Mouse (Mus musculus): ENCODE data around the gene Tk1.
"Not testable (repeated sequence)": the region's sequence is repeated elsewhere in the genome, so short reads cannot be mapped to it uniquely, and the experiment has no call there.

Tk1 gene

DNA sequence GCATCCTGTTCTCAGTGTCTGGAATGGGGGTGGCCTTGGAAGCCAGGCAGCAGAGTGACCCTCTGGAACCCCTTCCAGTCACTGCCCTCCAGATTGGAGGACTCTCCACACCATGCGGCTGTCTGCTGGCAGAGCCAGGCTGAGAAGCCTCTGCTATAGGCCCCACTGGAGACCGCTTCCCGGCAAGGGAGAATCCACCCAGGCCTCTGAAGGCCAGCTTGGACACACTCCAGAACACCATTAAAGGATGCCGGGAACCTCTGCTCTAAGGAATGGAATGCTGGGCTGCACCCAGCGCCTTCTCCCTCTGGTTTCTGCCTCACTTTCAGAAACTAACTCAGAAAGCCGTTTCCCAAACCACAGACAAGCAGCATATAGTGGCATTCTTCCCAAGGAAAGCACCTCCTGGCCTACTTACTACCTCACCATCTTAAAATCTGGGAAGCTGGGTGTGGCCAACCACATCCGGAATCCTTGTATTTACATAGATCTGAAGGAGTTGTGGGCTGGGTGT lies 3.1 kb downstream of the Tk1 start:
- H3K4me3 ChIP-seq (replicated peaks; ENCODE audit: low read length), result peak overlapping the region; percentile 46

DNA sequence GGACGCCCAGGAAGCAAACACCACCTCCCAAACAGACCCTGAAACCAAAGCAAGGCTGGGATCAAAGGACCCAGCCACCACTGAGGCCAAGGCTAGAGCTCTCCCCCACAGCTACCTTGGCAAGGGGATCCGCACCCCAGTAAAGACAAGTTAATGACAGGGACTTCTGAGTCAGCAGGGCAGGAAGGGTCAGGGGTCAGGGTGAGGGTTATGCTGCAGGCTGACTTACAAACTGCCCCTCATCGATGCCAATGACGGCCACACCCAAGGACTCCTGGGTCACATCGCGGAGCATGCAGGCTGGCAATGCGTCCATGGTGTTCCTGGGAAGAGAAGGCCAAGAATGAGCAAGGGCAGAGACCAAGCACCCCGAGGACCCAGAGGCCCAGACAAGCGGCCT lies 4.0 kb downstream of the Tk1 start:
- Histone ChIP-seq H3K36me3 (ENCODE audit: insufficient read depth, low read length) (peaks cover 76% of the 10 kb centered on the region), H3K4me3 (replicated peaks; ENCODE audit: low read length) (no peak overlapping the region), H3K9me3 (ENCODE audit: low read length) (no peaks in the 10 kb centered on the region), H3K27me3 (ENCODE audit: insufficient read depth, low read length) (no peaks in the 10 kb centered on the region), H3K4me1 (replicated peaks; ENCODE audit: low read depth, low read length) (peaks cover 89% of the 10 kb centered on the region)
- TF ChIP-seq CTCF (conservative IDR thresholded peaks at IDR 0.05; ENCODE audit: low read length) (no peak), POU5F1 (IDR thresholded peaks at IDR 0.05; ENCODE audit: borderline replicate concordance, low read length) (no peak), NANOG (IDR thresholded peaks at IDR 0.05; ENCODE audit: borderline replicate concordance, low read length) (no peak)

More for the DNA sequence above, 3.1 kb downstream of the Tk1 start:
- Histone ChIP-seq H3K36me3 (ENCODE audit: insufficient read depth, low read length) (peaks cover 67% of the 10 kb centered on the region), H3K4me1 (replicated peaks; ENCODE audit: low read depth, low read length) (peaks cover 89% of the 10 kb centered on the region), H3K9me3 (ENCODE audit: low read length) (no peaks in the 10 kb centered on the region), H3K27me3 (ENCODE audit: insufficient read depth, low read length) (no peaks in the 10 kb centered on the region)
- TF ChIP-seq POU5F1 (IDR thresholded peaks at IDR 0.05; ENCODE audit: borderline replicate concordance, low read length), result no peak
- no peak for TF ChIP-seq NANOG (IDR thresholded peaks at IDR 0.05; ENCODE audit: borderline replicate concordance, low read length)
- TF ChIP-seq CTCF (conservative IDR thresholded peaks at IDR 0.05; ENCODE audit: low read length), result no peak

DNA sequence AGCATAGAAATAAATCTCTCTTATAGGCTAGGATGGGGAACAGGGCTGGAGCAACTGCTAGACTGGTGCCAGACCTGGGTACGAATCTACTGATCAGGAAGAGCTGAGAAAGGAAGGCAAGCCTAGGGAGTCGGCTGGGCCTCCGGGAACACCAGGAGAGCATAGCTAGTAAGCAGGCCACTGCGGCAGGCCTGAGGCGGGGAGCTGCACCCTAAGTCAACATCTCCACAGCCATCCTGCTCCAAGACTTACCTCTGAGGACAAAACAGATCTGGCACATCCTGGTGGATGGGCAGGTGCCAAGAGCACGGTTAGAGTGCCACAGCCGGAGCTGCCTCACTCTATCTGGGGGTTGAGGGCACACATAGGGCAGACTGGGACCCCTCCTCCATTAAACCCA lies 5.7 kb downstream of the Tk1 start:
- Histone ChIP-seq H3K36me3 (ENCODE audit: insufficient read depth, low read length) (peaks cover 91% of the 10 kb centered on the region), H3K4me1 (replicated peaks; ENCODE audit: low read depth, low read length) (peaks cover 89% of the 10 kb centered on the region), H3K9me3 (ENCODE audit: low read length) (no peaks in the 10 kb centered on the region), H3K27me3 (ENCODE audit: insufficient read depth, low read length) (no peaks in the 10 kb centered on the region), H3K4me3 (replicated peaks; ENCODE audit: low read length) (no peak overlapping the region)
- TF ChIP-seq POU5F1 (IDR thresholded peaks at IDR 0.05; ENCODE audit: borderline replicate concordance, low read length) (no peak), CTCF (conservative IDR thresholded peaks at IDR 0.05; ENCODE audit: low read length) (no peak), NANOG (IDR thresholded peaks at IDR 0.05; ENCODE audit: borderline replicate concordance, low read length) (no peak)

DNA sequence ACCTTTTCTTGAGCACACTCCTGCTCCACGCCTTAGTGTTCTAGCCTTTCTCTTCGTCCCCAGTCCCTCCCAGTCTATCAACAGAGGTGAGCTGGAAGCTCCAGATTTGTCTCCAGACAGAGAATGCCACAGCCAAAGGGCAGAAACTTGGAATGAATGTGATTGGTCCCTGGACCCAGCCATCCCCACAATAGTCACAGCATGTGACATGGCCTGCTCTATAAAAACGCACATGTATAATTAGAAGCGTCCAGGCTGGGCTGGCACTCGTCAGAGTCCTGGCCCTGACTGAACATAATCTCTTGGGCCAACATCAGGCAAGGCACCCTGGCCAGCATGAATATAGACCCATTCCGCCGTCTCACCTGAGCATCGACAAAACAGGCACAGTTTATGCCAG lies 6.8 kb downstream of the Tk1 start:
- H3K36me3 ChIP-seq (ENCODE audit: insufficient read depth, low read length), result peaks cover 98% of the 10 kb centered on the region
- TF ChIP-seq NANOG (IDR thresholded peaks at IDR 0.05; ENCODE audit: borderline replicate concordance, low read length) (no peak), POU5F1 (IDR thresholded peaks at IDR 0.05; ENCODE audit: borderline replicate concordance, low read length) (no peak), CTCF (conservative IDR thresholded peaks at IDR 0.05; ENCODE audit: low read length) (no peak)
- no peak overlapping the region for H3K4me3 ChIP-seq (replicated peaks; ENCODE audit: low read length)
- H3K9me3 ChIP-seq (ENCODE audit: low read length), result no peaks in the 10 kb centered on the region
- H3K4me1 ChIP-seq (replicated peaks; ENCODE audit: low read depth, low read length), result peaks cover 91% of the 10 kb centered on the region
- H3K27me3 ChIP-seq (ENCODE audit: insufficient read depth, low read length), result no peaks in the 10 kb centered on the region

DNA sequence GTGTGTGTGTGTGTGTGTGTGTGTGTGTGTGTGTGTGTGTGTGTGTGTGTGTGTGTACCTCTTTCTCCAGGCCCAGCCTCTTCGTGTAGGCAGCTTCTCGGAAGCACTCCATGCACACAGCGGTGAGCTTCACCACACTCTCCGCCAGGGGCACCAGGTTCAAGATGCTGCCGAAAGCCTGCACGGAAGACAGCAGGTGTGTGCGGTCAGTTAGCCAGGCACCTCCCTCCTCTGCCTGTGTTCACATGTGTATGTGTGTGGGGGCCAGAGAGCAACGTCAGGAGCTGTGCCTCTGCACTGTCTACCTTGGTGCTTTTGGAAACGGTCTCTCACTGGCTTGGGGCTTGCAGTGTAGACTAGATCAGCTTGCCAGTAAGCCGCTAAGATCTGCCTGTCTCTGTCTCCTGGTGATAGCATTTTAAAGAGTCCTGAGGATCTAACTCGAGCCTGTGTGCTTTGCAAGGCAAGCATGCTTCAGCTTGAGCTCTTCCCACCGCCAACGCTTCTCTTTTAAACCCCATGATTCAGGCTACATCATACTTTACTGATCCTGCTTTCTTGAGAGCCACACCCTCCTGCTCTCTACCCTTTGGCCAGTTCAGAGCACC lies 9.4 kb downstream of the Tk1 start:
- H3K9me3 ChIP-seq (ENCODE audit: low read length), result no peaks in the 10 kb centered on the region
- H3K36me3 ChIP-seq (ENCODE audit: insufficient read depth, low read length), result peaks cover 97% of the 10 kb centered on the region
- H3K4me3 ChIP-seq (replicated peaks; ENCODE audit: low read length), result no peak overlapping the region; the same call in 1 of the 2 replicates
- TF ChIP-seq CTCF (conservative IDR thresholded peaks at IDR 0.05; ENCODE audit: low read length) (no peak), POU5F1 (IDR thresholded peaks at IDR 0.05; ENCODE audit: borderline replicate concordance, low read length) (no peak), NANOG (IDR thresholded peaks at IDR 0.05; ENCODE audit: borderline replicate concordance, low read length) (no peak)
- H3K4me1 ChIP-seq (replicated peaks; ENCODE audit: low read depth, low read length), result peaks cover 90% of the 10 kb centered on the region
- no peaks in the 10 kb centered on the region for H3K27me3 ChIP-seq (ENCODE audit: insufficient read depth, low read length)

DNA sequence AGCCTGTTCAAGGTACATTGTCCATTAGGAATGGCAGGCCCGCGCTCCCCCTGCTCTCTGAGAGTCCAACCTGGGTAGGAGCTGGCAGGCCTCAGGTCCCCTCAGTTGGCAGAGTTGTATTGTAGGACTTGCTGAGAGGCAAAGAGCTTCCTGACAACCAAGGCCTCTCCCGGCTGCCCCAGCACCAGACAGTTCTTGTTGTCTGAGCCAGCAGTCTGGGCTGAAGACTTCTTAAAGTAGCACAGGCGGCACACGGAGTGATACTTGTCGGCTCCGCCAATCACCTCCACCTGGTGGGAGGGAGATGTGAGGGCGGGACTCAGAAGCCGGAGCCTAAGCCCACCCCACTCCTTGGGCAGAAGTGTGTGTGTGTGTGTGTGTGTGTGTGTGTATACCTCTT lies 10.0 kb downstream of the Tk1 start:
- Histone ChIP-seq H3K36me3 (ENCODE audit: insufficient read depth, low read length) (peaks cover 95% of the 10 kb centered on the region), H3K4me1 (replicated peaks; ENCODE audit: low read depth, low read length) (peaks cover 92% of the 10 kb centered on the region)
- not testable (repeated sequence) for H3K4me3 ChIP-seq (replicated peaks; ENCODE audit: low read length); H3K9me3 ChIP-seq (ENCODE audit: low read length); H3K27me3 ChIP-seq (ENCODE audit: insufficient read depth, low read length)

DNA sequence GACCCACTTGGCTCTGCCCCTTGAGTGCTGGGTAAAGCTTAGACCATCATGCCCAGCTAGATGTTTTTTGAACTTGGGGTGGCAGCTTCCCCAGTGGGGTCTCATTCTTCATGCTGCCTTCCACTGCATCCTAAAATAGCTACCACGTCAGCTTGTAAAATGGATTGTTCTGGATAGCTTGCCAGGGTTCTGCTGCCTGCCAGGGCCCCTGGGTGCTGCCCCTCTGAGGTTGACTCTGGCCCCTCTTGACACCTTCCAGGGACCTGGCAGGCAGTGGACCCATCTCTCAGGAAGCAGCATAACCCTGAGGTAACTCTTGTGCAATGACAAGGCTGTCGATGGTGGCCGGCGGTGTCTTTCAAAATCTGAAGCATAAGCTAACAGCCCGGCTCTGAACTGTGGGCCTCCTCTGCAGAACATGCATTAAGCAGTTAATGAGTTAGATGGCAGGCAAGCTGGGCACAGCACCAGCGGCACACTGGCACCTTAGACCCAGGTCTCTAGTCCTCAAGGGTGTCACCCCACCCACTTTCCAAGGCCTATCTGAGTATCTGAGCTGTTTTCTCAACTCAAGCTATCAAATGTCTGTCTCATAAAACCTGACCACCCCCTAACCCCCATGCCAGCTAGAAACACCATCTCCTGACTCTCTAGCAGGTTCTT lies 11.1 kb downstream of the Tk1 start:
- Histone ChIP-seq H3K36me3 (ENCODE audit: insufficient read depth, low read length) (peaks cover 85% of the 10 kb centered on the region), H3K4me1 (replicated peaks; ENCODE audit: low read depth, low read length) (peaks cover 92% of the 10 kb centered on the region), H3K4me3 (replicated peaks; ENCODE audit: low read length) (no peak overlapping the region), H3K9me3 (ENCODE audit: low read length) (no peaks in the 10 kb centered on the region), H3K27me3 (ENCODE audit: insufficient read depth, low read length) (no peaks in the 10 kb centered on the region)
- TF ChIP-seq POU5F1 (IDR thresholded peaks at IDR 0.05; ENCODE audit: borderline replicate concordance, low read length) (no peak), NANOG (IDR thresholded peaks at IDR 0.05; ENCODE audit: borderline replicate concordance, low read length) (no peak), CTCF (conservative IDR thresholded peaks at IDR 0.05; ENCODE audit: low read length) (no peak)

DNA sequence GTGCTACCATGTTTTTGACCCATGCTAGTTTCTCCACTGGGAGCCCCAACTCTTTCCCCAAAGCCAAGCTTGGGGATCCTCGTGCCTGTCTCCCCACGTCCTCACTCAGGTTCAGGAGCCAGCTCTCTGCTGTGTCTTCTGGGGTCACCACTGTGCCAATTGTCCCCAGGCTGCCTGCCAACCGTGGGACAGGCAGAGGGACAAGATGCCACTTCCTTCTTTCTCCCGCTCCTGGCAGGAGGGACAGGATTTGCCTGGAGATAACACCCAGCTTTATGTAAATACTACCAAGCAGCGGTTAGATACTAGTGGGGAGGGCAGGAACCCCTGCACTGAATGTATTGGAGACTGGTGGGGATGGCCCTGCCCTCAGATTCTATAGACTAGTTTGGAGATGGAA lies 12.0 kb downstream of the Tk1 start:
- Histone ChIP-seq H3K4me3 (replicated peaks; ENCODE audit: low read length) (no peak overlapping the region), H3K27me3 (ENCODE audit: insufficient read depth, low read length) (no peaks in the 10 kb centered on the region), H3K36me3 (ENCODE audit: insufficient read depth, low read length) (peaks cover 75% of the 10 kb centered on the region), H3K4me1 (replicated peaks; ENCODE audit: low read depth, low read length) (peaks cover 87% of the 10 kb centered on the region), H3K9me3 (ENCODE audit: low read length) (no peaks in the 10 kb centered on the region)
- TF ChIP-seq POU5F1 (IDR thresholded peaks at IDR 0.05; ENCODE audit: borderline replicate concordance, low read length) (no peak), CTCF (conservative IDR thresholded peaks at IDR 0.05; ENCODE audit: low read length) (no peak), NANOG (IDR thresholded peaks at IDR 0.05; ENCODE audit: borderline replicate concordance, low read length) (no peak)
